Mouse (Mus musculus) right cerebral cortex, adult 2 months (tissue): Measurements from ENCODE around the gene Eif3g.
A peak's percentile ranks its signal among the peaks of the same experiment; 100 is the strongest.

Experiments
- DNase-seq, 2 experiments: peaks; one replicate each; pipeline ENCODE4 v3.0.0; 2021 to 2022; ENCODE audit warnings: low spot score in 2 of 2

Gene Eif3g

GRCm38 (mm10) chr9:20862225-20862624 is 36.2 kb downstream of the Eif3g start:
- no peak for DNase-seq

- DNase-seq = peak in 1 of 2 experiments; percentile 23
Observed at GRCm38 (mm10) chr9:20861821-20862220, 36.6 kb downstream of the Eif3g start.

GRCm38 (mm10) chr9:20859926-20860325 is 38.5 kb downstream of the Eif3g start:
- no peak for DNase-seq

- no peak for DNase-seq
Observed at GRCm38 (mm10) chr9:20857131-20857530, 41.3 kb downstream of the Eif3g start.

- DNase-seq = no peak
Observed at GRCm38 (mm10) chr9:20850179-20850578, 48.2 kb downstream of the Eif3g start.
